Mouse (Mus musculus) ZHBTc4 (cell line): ENCODE results near the gene Tspan7.

Experiments
- DNase-seq: peaks from one replicate; pipeline ENCODE4 v3.0.0-alpha.2; 2011; ENCODE audit warnings: low read depth, low spot score

Gene Tspan7

DNA sequence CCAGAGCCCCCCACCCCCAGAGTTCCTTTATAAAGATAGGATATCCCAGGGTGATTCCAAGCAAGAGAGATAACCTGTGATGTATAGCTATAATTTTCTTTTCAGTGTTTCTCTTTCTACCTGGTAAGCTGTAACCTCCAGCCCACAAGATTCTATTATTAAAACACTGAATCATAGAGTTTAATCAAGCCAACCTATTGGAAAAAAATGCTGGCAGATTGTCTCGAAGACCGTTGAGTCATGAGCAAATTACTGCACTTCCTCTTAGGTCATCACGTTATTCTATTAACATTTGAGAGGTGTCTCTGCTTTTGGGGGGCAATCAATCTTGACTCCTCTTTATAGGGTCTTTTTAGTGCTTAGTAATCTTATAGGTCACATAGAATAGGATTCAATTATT, 61.9 kb downstream of the Tspan7 start:
- no peak for DNase-seq

DNA sequence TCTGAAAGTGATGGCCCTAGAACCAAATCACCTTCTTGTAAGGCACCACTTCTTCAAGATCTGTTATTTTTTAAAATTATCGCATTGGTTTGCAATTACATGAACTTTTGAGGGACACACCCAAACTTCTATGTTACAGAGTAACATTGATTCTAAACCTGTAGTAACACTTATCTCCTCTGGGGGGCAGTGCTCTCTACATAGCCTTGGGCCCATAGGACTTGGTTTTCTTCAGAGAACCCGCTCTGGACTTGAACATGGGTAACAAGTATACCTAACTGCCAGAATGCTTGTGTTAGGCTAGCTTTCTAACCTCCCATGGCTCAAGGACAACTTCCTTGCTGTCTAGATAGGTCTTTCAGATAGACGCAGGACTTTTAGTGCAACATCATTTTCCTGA, 64.8 kb downstream of the Tspan7 start:
- peak; percentile 5 for DNase-seq

GRCm38 (mm10) chrX:10556899-10557298, 71.9 kb downstream of the Tspan7 start:
- no peak for DNase-seq

DNA sequence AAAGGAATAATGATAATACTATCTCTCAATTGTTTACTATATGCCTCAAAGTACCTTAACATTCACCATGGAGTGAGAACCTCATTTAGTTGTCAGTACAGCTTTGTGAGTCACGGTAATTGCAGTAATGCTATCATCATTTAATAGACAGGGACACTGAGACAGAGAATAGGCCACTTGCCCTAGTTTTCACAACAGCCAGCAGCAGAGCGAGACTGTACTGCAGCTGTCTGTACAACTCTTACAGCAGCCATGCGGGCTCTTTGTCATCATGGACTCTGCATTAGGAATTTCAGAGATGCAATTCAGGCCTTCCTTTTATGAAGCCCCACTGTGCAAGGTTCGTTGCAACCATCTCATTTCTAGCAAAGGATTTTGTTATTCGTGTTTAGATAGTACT, 72.6 kb downstream of the Tspan7 start:
- no peak for DNase-seq

- no peak for DNase-seq
These were observed 73.7 kb downstream of the Tspan7 start for GRCm38 (mm10) chrX:10558625-10559024.

GRCm38 (mm10) chrX:10565811-10566210, 80.9 kb downstream of the Tspan7 start:
- no peak for DNase-seq

- no peak for DNase-seq
These were observed 89.6 kb downstream of the Tspan7 start for GRCm38 (mm10) chrX:10574523-10574922.

- DNase-seq: no peak
These were observed 90.4 kb downstream of the Tspan7 start for GRCm38 (mm10) chrX:10575406-10575805.

DNA sequence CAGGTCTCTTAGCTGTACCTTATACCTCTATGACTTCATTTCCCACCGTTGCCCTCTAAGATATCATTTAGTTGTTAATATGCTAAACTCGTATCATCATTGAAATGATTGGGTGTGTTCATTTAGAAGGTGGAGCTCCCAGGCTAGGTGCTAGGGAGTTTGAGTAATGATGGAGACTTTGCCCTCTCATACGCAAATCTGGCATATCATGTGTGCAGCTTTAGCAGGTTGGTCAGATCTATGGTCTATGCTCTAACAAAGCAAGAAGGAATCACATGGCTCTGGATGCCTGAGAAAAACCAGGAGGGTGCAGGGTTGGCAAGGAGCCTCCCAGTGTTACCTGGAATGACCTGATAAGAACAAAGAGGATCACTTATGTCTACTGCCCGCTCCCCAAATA, 91.4 kb downstream of the Tspan7 start:
- no peak for DNase-seq

GRCm38 (mm10) chrX:10577356-10577755, 92.4 kb downstream of the Tspan7 start:
- DNase-seq: peak; percentile 36

- no peak for DNase-seq
These were observed 97.8 kb downstream of the Tspan7 start for GRCm38 (mm10) chrX:10582731-10583130.

GRCm38 (mm10) chrX:10592244-10592643, 107.3 kb downstream of the Tspan7 start:
- peak; percentile 13 for DNase-seq

GRCm38 (mm10) chrX:10593561-10593960, 108.6 kb downstream of the Tspan7 start:
- DNase-seq: no peak

DNA sequence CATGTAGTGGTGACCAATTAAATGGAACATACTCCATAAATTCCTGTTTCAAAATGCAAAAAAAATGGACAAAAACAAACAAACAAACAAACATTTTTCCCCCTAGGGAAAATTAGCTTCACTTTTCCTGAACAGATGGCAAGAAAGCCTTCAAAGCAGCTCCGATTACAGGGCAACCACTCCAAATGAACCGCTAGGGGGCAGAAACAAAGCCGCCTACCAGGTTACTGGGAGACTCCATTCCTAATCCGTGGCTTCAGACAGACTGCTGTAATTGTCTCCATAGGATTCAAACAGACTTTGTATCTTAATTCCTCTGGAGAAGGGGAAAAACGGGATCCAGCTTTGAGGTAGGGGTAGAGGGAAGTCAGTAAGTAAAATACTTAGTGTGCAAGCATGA, 132.2 kb downstream of the Tspan7 start:
- peak; percentile 56 for DNase-seq

DNA sequence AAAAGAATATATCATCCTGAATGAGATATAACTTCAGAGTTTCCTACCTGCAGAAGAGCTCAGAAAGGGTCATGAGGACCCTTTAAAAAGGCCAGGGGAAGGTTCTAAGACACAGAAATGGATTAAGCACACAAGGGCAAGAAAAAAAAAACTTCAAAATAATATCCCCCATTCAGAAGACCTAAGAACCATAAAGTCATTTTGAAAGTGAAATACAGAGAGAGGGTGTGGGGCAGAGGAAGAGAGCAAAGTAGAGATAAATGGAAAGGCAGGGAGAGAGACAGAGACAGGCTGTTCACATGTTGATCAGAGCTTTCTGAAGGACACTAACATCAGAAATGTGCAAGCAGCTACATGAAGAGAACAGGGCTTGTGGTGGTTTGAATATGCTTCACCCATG, 156.1 kb downstream of the Tspan7 start:
- DNase-seq: no peak
